Mouse (Mus musculus): ENCODE data around the gene Gm45711.
"Not testable (repeated sequence)": the region's sequence is repeated elsewhere in the genome, so short reads cannot be mapped to it uniquely, and the experiment has no call there.

DNA sequence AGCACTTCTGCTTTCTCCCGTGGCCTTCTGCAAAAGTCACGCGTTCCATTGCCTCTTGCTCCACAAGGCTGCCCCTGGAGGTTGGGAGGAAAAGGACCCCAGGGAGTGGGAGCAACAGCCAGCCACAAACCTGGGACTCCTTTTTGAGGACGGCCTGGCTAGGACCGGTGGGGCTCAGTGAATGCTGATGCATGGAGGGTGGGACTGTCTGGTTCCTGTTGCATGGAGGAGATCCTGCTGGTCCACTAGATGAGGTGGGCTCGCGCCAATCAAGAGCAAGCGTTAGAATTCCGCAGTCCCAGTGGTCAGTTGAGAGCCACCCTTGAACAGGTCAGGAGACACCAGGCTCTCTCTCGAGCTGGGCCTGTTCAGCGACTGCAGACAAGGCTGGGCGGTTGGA is 12.0 kb upstream of the Gm45711 start, which contains the start of gene Cmtm2b:
- not testable (repeated sequence) for TF ChIP-seq CTCF, POLR2A (IDR thresholded peaks at IDR 0.05; ENCODE audit: extremely low read depth, insufficient read depth, low read length)

Data from cortical plate, adult 2 months (tissue).